Mouse (Mus musculus) left cerebral cortex, adult 8-10 months (tissue): Measurements from ENCODE around the gene Peli2. TPM values are rescaled to one million over a fixed set of nuclear protein-coding genes. Genes with fewer than 3 reads are reported as not detected.

Experiments
- DNase-seq, 2 experiments: peaks; one replicate each; pipeline ENCODE4 v3.0.0; 2022; ENCODE audit warnings: low spot score in 2 of 2
- total RNA-seq, 4 experiments: library from RNA; stranded (reverse); gene quantifications; 2 replicates each; pipeline ENCODE4 v1.2.4; 2022

The Peli2 gene
- total RNA-seq, 4 experiments from 2014 or later, result 21.6 to 33.7 (median 30.5) TPM

GRCm38 (mm10) chr14:48187100-48187499 is 66.5 kb downstream of the Peli2 start:
- DNase-seq, result no peak

- peak in 1 of 2 experiments; percentile 66 for DNase-seq
Observed at GRCm38 (mm10) chr14:48189330-48189729, 68.7 kb downstream of the Peli2 start.

- no peak for DNase-seq
Observed at GRCm38 (mm10) chr14:48190946-48191345, 70.3 kb downstream of the Peli2 start.

- no peak for DNase-seq
Observed at GRCm38 (mm10) chr14:48191925-48192324, 71.3 kb downstream of the Peli2 start.

- DNase-seq, result no peak
Observed at GRCm38 (mm10) chr14:48196804-48197203, 76.2 kb downstream of the Peli2 start.

- no peak for DNase-seq
Observed at GRCm38 (mm10) chr14:48197287-48197686, 76.7 kb downstream of the Peli2 start.

GRCm38 (mm10) chr14:48198190-48198954 is 77.7 kb downstream of the Peli2 start:
- DNase-seq, result no peak

- no peak for DNase-seq
Observed at GRCm38 (mm10) chr14:48198957-48199356, 78.3 kb downstream of the Peli2 start.

GRCm38 (mm10) chr14:48199506-48199905 is 78.9 kb downstream of the Peli2 start:
- DNase-seq, result no peak

GRCm38 (mm10) chr14:48200291-48200690 is 79.7 kb downstream of the Peli2 start:
- no peak for DNase-seq

GRCm38 (mm10) chr14:48200788-48201187 is 80.2 kb downstream of the Peli2 start:
- no peak for DNase-seq

- DNase-seq, result no peak
Observed at GRCm38 (mm10) chr14:48201403-48201802, 80.8 kb downstream of the Peli2 start.

GRCm38 (mm10) chr14:48202096-48203036 is 81.7 kb downstream of the Peli2 start:
- DNase-seq, result no peak

GRCm38 (mm10) chr14:48205044-48205443 is 84.4 kb downstream of the Peli2 start:
- no peak for DNase-seq

- DNase-seq, result no peak
Observed at GRCm38 (mm10) chr14:48205635-48206034, 85.0 kb downstream of the Peli2 start.

- DNase-seq, result peak in 1 of 2 experiments; percentile 35
Observed at GRCm38 (mm10) chr14:48207119-48207518, 86.5 kb downstream of the Peli2 start.

- DNase-seq, result no peak
Observed at GRCm38 (mm10) chr14:48207746-48208640, 87.4 kb downstream of the Peli2 start.

- no peak for DNase-seq
Observed at GRCm38 (mm10) chr14:48209436-48209835, 88.8 kb downstream of the Peli2 start.

- no peak for DNase-seq
Observed at GRCm38 (mm10) chr14:48210089-48210488, 89.5 kb downstream of the Peli2 start.

- DNase-seq, result no peak
Observed at GRCm38 (mm10) chr14:48211526-48211925, 90.9 kb downstream of the Peli2 start.

GRCm38 (mm10) chr14:48212839-48213238 is 92.2 kb downstream of the Peli2 start:
- peak in 1 of 2 experiments; percentile 38 for DNase-seq
